Mouse (Mus musculus): Measurements from ENCODE around the gene Slc29a2. TPM values are rescaled to one million over a fixed set of nuclear protein-coding genes. Genes with fewer than 3 reads are reported as not detected.

Gene Slc29a2
- polyA plus RNA-seq, 1 experiment from 2014 or later, result 7.4 TPM

DNA sequence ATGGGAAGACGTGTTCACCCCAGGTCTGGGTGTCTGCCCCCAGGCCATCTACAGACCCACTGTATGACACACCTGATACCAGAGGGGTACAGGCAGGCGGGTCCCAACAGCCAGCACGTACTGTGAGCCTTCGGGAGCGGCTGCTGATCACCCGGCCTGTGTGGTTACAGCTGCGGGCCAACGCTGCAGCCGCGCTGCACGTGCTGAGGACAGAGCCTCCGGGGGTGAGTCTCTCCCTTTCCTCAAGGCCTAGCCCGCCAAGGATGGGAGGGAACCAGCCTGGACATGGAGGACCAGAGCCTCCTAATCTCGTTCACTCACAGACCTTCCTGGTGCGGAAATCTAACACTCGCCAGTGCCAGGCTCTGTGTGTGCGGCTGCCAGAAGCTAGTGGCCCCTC lies 27.4 kb downstream of the Slc29a2 start:
- Histone ChIP-seq H3K27ac (ENCODE audit: low read depth, low read length) (no peak overlapping the region), H3K27me3 (replicated peaks; ENCODE audit: control insufficient read depth, insufficient read depth, low read length) (peaks cover 33% of the 10 kb centered on the region), H3K36me3 (ENCODE audit: control insufficient read depth, insufficient read depth, low read length) (peaks cover 31% of the 10 kb centered on the region), H3K4me1 (ENCODE audit: control insufficient read depth, insufficient read depth, low read length) (no peaks in the 10 kb centered on the region), H3K4me3 (ENCODE audit: low read depth, low read length) (no peak overlapping the region), H3K9ac (ENCODE audit: low read length) (peak overlapping the region; percentile 8; the same call in 1 of the 2 replicates), H3K4me2 (ENCODE audit: low read length) (no peak overlapping the region), H3K9me3 (replicated peaks; ENCODE audit: control insufficient read depth, low read length) (no peaks in the 10 kb centered on the region)
- WGBS, result 4% methylated on average over 16 of the region's 17 CpGs
- ATAC-seq (no peak), DNase-seq (ENCODE audit: low spot score) (no peak)

DNA sequence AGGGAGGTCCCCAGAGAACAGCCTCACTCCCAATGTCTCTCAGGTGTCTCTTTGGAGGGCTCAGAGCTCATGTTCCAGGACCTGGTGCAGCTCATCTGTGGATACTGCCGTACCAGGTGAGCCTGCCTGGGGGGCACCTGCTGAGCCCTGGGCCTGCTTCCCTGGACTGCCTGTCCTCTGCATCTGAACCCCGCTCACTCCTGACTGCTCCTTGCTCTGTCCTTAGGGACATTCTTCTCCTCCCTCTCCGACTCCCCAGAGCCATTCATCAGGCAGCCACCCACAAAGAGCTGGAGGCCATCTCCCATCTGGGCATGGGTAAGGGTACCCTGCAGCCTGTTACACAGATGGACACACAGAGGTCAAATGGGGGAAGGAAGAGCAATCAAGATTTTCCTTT lies 27.9 kb downstream of the Slc29a2 start:
- Histone ChIP-seq H3K36me3 (ENCODE audit: control insufficient read depth, insufficient read depth, low read length) (peaks cover 26% of the 10 kb centered on the region), H3K27me3 (replicated peaks; ENCODE audit: control insufficient read depth, insufficient read depth, low read length) (peaks cover 33% of the 10 kb centered on the region), H3K27ac (ENCODE audit: low read depth, low read length) (no peak overlapping the region), H3K4me2 (ENCODE audit: low read length) (no peak overlapping the region), H3K9ac (ENCODE audit: low read length) (peak overlapping the region; percentile 8; the same call in 1 of the 2 replicates), H3K4me1 (ENCODE audit: control insufficient read depth, insufficient read depth, low read length) (no peaks in the 10 kb centered on the region), H3K4me3 (ENCODE audit: low read depth, low read length) (no peak overlapping the region), H3K9me3 (replicated peaks; ENCODE audit: control insufficient read depth, low read length) (no peaks in the 10 kb centered on the region)
- ATAC-seq (no peak), DNase-seq (ENCODE audit: low spot score) (no peak)
- 30% methylated on average over 3 of the region's 3 CpGs for WGBS

DNA sequence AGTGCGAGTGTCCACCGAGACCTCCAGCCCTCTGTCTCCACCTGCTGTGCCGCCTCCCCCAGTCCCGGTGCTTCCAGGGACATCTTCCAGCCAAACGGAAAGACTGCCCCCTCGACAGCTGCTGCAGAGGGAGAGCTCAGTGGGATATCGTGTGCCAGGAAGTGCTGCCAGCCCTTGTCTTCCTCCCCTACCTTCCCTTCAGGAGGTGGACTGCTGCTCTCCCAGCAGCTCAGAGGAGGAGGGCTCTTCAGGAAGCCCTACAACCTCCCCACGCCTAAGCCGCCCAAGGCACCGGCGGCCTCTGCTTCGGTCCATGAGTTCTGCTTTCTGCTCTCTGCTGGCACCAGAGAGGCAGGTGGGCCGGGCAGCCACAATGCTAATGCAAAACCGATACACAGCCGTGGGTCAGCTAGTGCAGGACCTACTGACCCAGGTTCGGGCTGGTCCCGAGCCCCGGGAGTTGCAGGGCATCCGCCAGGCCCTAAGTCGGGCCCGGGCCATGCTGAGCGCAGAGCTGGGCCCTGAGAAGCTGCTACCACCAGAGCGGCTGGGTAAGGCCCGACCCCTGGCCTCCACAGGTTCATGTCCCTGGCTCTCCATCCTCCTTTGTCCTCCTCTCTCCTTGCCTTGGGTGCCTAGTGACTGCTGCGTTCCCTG lies 28.6 kb downstream of the Slc29a2 start:
- peaks cover 19% of the 10 kb centered on the region for H3K36me3 ChIP-seq (ENCODE audit: control insufficient read depth, insufficient read depth, low read length)
- no peaks in the 10 kb centered on the region for H3K9me3 ChIP-seq (replicated peaks; ENCODE audit: control insufficient read depth, low read length)
- H3K27ac ChIP-seq (ENCODE audit: low read depth, low read length), result no peak overlapping the region
- H3K4me3 ChIP-seq (ENCODE audit: low read depth, low read length), result no peak overlapping the region
- no peaks in the 10 kb centered on the region for H3K4me1 ChIP-seq (ENCODE audit: control insufficient read depth, insufficient read depth, low read length)
- no peak overlapping the region for H3K4me2 ChIP-seq (ENCODE audit: low read length)
- no peak for DNase-seq (ENCODE audit: low spot score)
- WGBS, result 32% methylated on average over 25 of the region's 25 CpGs
- no peak overlapping the region for H3K9ac ChIP-seq (ENCODE audit: low read length)
- no peak for ATAC-seq
- peaks cover 33% of the 10 kb centered on the region for H3K27me3 ChIP-seq (replicated peaks; ENCODE audit: control insufficient read depth, insufficient read depth, low read length)

DNA sequence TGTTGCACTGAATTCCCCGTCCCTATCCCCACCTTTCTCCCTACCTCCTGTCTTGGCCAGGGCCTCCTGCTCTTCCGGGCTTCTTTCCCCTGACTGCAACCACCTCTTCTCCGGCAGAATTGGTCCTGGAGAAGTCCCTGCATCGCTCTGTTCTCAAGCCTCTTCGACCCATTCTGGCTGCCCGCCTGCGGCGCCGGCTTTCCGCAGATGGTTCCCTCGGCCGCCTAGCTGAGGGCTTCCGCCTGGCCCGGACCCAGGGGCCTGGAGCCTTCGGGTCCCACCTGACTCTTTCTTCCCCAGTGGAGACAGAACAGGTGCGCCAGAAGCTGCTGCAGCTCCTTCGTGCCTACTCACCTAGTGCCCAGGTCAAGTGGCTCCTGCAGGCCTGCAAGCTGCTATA lies 29.2 kb downstream of the Slc29a2 start:
- Histone ChIP-seq H3K4me3 (ENCODE audit: low read depth, low read length) (no peak overlapping the region), H3K27ac (ENCODE audit: low read depth, low read length) (no peak overlapping the region), H3K36me3 (ENCODE audit: control insufficient read depth, insufficient read depth, low read length) (peaks cover 13% of the 10 kb centered on the region), H3K27me3 (replicated peaks; ENCODE audit: control insufficient read depth, insufficient read depth, low read length) (peaks cover 33% of the 10 kb centered on the region), H3K4me2 (ENCODE audit: low read length) (no peak overlapping the region), H3K9me3 (replicated peaks; ENCODE audit: control insufficient read depth, low read length) (no peaks in the 10 kb centered on the region), H3K9ac (ENCODE audit: low read length) (no peak overlapping the region), H3K4me1 (ENCODE audit: control insufficient read depth, insufficient read depth, low read length) (no peaks in the 10 kb centered on the region)
- no peak for DNase-seq (ENCODE audit: low spot score)
- 66% methylated on average over 17 of the region's 17 CpGs for WGBS
- ATAC-seq, result no peak

DNA sequence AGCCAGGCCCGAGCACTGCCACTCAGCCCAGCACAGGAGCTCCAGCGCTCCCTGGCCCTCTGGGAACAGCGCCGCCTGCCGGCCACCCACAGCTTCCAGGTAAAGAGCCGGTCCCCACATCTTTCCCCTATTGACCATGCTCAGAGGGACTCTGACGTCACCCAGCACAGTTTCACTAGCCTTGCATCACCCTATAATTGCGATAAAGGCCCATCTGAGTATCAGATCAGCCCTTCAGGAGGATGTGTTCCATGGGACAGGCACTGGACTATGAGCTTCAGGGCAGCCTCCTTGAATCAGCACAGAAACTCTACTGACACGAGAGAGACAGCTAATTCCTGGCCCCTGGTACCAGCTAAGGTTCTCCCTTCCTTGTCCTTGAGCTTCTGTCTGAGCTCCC lies 30.2 kb downstream of the Slc29a2 start:
- H3K9me3 ChIP-seq (replicated peaks; ENCODE audit: control insufficient read depth, low read length), result no peaks in the 10 kb centered on the region
- peaks cover 7% of the 10 kb centered on the region for H3K36me3 ChIP-seq (ENCODE audit: control insufficient read depth, insufficient read depth, low read length)
- peaks cover 33% of the 10 kb centered on the region for H3K27me3 ChIP-seq (replicated peaks; ENCODE audit: control insufficient read depth, insufficient read depth, low read length)
- no peaks in the 10 kb centered on the region for H3K4me1 ChIP-seq (ENCODE audit: control insufficient read depth, insufficient read depth, low read length)
- H3K9ac ChIP-seq (ENCODE audit: low read length), result no peak overlapping the region
- WGBS, result 20% methylated on average over 9 of the region's 9 CpGs
- no peak overlapping the region for H3K27ac ChIP-seq (ENCODE audit: low read depth, low read length)
- no peak overlapping the region for H3K4me2 ChIP-seq (ENCODE audit: low read length)
- ATAC-seq (no peak), DNase-seq (ENCODE audit: low spot score) (no peak)
- H3K4me3 ChIP-seq (ENCODE audit: low read depth, low read length), result no peak overlapping the region

DNA sequence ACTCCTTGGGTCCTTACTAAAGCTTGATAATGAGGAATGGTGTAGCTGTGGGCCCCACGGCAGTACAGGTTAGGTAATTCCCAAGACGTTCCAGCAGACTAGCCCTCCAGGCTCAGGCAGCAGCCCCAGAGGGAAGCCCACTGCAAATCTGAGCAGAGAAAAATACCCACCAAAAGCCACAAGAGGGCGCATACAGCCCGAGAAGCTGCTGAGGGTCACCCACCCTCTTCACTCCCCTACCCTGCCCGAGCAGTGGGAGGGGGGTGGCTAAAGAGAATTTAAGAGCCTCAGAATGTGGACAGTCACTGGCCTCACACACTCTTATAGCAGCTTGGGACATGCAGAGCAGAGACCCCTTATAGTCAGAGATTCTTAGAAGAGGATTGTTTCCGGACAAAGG lies 32.6 kb downstream of the Slc29a2 start:
- Histone ChIP-seq H3K36me3 (ENCODE audit: control insufficient read depth, insufficient read depth, low read length) (no peaks in the 10 kb centered on the region), H3K9ac (ENCODE audit: low read length) (no peak overlapping the region), H3K27me3 (replicated peaks; ENCODE audit: control insufficient read depth, insufficient read depth, low read length) (peaks cover 22% of the 10 kb centered on the region), H3K4me1 (ENCODE audit: control insufficient read depth, insufficient read depth, low read length) (peaks cover 6% of the 10 kb centered on the region; the same call in 1 of the 2 replicates), H3K27ac (ENCODE audit: low read depth, low read length) (no peak overlapping the region), H3K4me3 (ENCODE audit: low read depth, low read length) (no peak overlapping the region), H3K4me2 (ENCODE audit: low read length) (no peak overlapping the region), H3K9me3 (replicated peaks; ENCODE audit: control insufficient read depth, low read length) (no peaks in the 10 kb centered on the region)
- DNase-seq (ENCODE audit: low spot score) (peak; percentile 80), ATAC-seq (peak; percentile 56)
- 13% methylated on average over 6 of the region's 6 CpGs for WGBS

DNA sequence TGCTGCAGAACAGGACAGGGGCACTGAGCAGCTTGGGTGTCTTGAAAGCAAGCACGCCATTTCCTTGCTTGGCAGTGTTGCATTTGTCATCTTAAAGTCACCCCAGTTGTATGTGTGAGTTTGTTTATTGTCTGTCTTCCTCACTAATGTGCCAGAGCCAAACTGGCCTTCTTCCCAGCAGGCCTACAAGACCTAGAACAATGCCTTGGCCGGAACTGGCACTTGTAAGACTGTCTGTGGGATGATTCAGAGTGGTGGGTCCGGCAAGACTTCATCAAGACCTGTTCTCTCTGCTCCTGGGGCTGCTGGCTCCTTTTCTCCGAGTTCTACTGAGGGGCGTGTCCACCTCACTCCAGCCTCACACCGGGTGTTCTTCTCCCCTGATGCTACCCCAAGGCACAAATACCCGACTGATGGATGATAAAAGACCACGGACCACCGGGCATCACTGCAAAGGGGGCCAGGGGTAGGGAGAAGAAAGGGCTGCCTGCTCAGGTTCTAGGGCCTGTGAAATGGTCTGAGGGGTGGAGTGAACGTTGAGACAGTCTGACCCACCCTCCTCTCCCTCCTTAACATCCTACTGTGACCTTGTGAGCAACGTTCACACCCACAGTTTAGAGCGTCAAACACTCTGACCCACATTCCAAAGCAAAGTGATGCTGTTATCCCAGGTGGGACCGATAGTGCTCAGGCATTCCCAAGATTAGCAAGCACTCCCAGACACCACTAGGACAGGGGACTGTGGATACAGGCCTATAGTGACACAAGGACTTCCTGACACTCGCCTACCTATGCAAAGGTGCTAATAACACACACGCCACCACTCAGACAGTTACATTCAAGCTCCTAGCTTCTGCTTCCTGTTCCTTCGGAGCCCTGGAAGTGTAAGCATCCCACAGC lies 34.5 kb downstream of the Slc29a2 start:
- Histone ChIP-seq H3K27me3 (replicated peaks; ENCODE audit: control insufficient read depth, insufficient read depth, low read length) (peaks cover 6% of the 10 kb centered on the region; the same call in 1 of the 2 replicates), H3K9ac (ENCODE audit: low read length) (no peak overlapping the region), H3K4me2 (ENCODE audit: low read length) (no peak overlapping the region), H3K27ac (ENCODE audit: low read depth, low read length) (no peak overlapping the region), H3K9me3 (replicated peaks; ENCODE audit: control insufficient read depth, low read length) (no peaks in the 10 kb centered on the region), H3K4me1 (ENCODE audit: control insufficient read depth, insufficient read depth, low read length) (peaks cover 6% of the 10 kb centered on the region; the same call in 1 of the 2 replicates), H3K36me3 (ENCODE audit: control insufficient read depth, insufficient read depth, low read length) (no peaks in the 10 kb centered on the region), H3K4me3 (ENCODE audit: low read depth, low read length) (no peak overlapping the region)
- DNase-seq (ENCODE audit: low spot score) (no peak), ATAC-seq (no peak)
- WGBS, result 28% methylated on average over 16 of the region's 16 CpGs

DNA sequence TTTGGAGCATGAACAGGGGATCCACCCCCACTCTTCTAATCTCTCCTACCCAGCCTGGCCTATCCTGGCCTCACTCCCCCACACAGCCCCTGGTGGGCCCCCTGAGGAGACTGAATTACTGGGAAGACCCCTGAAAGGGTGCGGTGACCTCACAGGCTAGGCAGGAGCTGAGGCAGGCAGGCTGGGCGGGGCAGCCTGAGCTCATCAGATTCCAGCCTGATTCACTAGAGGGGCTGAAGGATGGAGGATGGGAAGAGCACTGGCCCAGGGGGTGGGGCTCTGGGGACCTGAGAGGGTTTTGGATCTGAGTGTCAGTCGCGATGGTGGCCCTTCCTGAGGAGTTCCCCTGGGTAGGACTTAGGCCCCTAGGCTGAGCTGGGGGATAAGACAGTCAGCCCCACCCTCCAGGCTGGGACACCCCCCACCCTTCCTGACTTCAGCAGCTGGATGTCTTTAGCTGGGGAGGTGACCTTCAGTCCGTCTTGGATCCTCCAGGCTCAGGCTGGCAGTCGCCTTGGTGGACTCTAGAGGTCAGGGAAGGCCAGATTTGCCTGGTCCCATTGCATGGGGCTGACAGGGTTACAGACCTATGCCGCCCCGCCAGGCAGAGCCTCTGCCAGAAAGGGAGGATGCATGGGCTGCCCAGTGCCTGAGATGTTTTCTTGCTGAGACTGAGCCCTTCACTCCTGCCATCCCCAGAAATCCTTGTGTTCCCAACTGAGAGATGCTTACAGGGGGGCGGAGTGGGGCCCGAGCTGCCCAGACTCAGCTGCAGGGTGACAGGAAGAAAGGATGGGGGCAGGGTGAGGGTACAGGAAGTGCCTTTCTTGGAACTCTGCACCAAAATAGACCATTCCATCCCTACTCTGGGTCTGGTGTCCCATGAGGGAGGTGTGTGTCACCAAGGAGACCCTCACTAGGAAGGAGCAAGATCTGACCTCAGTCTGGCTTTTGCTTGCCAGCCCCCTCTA lies 35.4 kb downstream of the Slc29a2 start:
- Histone ChIP-seq H3K27ac (ENCODE audit: low read depth, low read length) (no peak overlapping the region), H3K9ac (ENCODE audit: low read length) (peak overlapping the region; percentile 29; the same call in 1 of the 2 replicates), H3K4me2 (ENCODE audit: low read length) (no peak overlapping the region), H3K4me3 (ENCODE audit: low read depth, low read length) (no peak overlapping the region), H3K36me3 (ENCODE audit: control insufficient read depth, insufficient read depth, low read length) (no peaks in the 10 kb centered on the region), H3K9me3 (replicated peaks; ENCODE audit: control insufficient read depth, low read length) (no peaks in the 10 kb centered on the region), H3K4me1 (ENCODE audit: control insufficient read depth, insufficient read depth, low read length) (peaks cover 6% of the 10 kb centered on the region; the same call in 1 of the 2 replicates), H3K27me3 (replicated peaks; ENCODE audit: control insufficient read depth, insufficient read depth, low read length) (no peaks in the 10 kb centered on the region)
- no peak for DNase-seq (ENCODE audit: low spot score)
- ATAC-seq, result no peak
- WGBS, result 18% methylated on average over 10 of the region's 10 CpGs

Measured in forebrain, embryonic 14.5 days (tissue).